Mouse (Mus musculus) frontal cortex, postnatal 10 days (tissue): Measurements from ENCODE around the gene Myo1b.

Source experiments
- DNase-seq, 2 experiments: peaks; one replicate each; pipeline ENCODE4 v3.0.0; 2022; ENCODE audit warnings: low spot score in 2 of 2, mixed read lengths in 1 of 2

Myo1b gene

DNA sequence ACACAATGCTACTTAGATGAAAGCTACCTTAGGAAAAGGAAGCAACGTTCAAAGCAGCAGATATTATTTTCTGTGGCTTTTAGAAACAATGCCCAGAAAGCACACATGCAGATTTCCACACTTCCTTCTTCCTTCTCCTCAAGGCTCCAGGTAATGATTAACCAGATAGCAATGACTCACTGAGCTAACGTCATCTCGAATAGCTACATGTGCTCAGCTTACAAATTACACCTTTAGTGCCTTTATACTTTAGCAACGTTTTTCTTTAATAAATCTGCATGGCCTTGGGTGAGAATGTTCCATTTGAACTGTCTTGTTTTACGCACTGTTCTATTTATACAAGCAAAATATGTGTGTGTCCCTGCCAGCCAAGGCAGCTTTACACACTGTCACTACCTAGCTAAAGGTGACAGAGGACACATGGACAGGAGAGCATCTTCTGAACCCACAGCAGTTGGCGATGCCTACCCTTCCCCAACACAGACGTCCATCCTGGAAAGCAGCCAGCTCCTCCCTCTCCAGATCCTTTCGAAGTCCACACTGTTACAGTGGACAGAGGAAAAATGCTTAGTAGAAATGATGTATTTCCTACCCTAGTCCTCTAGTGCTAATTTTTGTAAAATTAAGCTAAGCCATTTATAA lies 66.2 kb downstream of the Myo1b start:
- no peak for DNase-seq

- DNase-seq = no peak
These were observed 70.4 kb downstream of the Myo1b start for GRCm38 (mm10) chr1:51845264-51846036.

DNA sequence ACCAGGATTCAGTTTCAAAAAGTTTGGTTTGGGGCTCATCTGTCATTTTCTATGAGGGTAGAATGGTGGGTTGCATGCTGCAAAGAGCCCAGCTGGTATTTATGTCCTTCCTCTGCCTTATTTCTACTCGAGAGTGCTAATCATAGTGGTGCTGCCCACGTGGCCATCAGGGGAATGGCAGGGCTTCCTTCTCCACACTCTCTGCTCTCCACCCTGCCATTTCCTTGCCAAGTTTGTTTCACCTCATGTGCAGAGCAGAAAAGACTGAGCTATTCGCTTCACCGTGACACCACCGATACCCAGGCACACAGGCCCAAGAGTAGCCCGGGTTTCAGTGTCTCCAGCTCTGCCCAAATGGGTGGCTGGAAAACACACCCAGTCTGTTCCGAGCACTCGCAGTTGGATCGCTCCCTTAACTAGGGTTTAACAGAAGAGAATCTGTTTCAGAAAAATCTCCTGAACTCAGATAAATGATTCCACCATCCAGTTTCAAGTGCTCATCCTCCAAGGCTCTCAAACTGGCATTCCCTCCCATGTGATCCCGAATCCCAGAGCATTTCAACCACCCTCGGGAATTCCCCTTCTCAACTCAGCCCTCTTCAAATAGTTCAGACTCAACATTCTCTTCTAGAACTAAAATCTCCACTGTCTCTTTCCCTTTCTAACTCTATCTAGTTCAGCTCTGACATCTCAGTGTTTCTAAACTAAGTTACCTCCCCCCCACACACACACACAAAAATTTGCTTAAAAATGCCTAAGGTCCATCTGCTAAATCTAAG lies 77.8 kb downstream of the Myo1b start:
- DNase-seq = no peak

- DNase-seq = no peak
These were observed 78.6 kb downstream of the Myo1b start for GRCm38 (mm10) chr1:51837311-51837710.

DNA sequence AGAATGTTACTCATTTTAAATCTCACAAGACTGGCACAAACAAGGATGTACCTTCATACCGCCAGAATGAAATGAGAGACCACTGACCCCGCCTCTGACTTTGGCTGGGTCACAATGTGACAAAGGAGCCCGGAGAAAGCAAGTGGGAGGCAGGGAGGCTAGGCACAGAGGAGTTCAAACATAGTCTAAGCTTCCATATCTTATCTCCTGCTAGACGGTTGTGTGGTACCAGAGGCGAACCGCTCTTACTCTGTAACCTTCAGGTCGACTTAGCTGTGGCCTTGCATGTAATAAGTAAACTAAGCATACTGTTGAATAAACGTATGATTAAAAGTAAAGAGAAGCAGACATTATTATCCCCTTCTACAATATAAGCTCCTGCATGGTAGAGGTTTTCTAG lies 80.1 kb downstream of the Myo1b start:
- no peak for DNase-seq

- no peak for DNase-seq
These were observed 81.8 kb downstream of the Myo1b start for GRCm38 (mm10) chr1:51834072-51834471.

DNA sequence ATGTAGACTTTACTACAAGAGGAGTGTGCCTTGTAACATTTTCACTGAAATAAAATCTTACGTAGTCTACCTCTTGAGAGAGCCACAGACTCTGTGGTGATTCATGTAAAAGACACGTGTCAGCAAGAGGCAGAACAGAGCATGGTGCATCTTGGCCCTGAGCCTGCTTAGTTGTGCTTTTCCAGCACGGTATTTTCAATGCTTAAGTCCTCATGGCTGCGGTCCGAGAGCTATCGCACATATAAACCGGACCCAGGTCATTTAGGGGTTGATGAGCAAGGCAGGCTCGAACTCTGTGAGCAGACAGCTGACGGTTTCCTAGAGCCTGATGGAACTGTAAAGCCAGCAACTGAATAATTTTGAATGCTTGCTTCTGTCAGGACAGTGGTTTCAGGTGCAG lies 86.5 kb downstream of the Myo1b start:
- no peak for DNase-seq

DNA sequence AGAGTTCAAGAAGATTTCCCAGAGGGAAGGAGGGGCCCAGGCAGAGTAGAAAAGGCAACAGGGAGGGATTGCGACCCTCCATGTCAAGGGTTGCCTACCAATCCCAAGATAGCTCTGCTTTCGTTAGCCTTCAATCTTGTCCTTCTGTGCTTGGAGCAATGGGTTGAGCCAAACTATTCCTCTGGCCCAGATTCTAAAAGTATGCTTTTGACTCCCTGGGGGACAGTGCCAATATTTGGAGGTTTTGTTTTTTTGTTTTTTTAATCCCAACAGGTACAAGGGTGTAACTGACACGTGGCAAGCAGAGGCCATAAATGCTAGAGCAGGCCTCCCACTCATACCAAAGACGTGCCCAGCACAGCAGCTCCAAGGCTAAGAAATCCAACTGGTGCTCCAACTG lies 93.3 kb downstream of the Myo1b start:
- DNase-seq = no peak

DNA sequence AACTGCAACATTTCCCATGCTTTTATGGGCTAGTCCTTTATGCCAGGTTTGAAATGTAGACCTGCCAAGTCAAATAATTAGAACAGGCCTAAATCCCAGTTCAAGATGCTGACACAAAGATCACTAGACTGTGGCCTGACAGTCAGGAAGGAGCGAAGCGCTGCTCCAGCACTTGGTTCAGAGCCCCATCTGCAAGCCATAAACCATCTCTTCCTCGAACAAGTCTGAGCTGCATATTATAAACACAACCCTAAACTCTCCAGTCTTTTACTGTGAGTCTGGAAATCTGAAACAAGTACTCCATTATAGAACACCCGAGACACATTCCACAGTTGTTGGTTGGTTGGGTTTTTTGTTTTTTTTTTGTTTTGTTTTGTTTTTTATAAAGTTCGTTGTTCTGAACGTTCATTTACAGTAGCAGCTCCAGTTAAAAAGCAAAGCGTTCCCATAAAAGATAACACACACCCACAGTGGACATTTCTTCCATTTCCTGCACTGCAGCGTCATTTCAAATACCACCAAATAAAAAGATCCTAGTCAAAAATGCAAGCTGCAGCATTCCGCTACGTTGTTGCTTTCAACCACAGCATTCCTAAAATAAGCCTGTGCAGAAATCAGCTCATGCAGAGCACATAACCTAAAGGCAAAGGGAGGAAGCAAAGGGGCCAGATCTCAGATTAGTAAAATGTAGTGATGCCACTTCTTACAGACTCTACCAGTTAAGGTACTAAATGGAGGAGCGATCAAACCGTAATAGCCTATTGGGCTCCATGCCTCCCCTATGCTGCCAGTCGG lies 94.0 kb downstream of the Myo1b start:
- DNase-seq = no peak

DNA sequence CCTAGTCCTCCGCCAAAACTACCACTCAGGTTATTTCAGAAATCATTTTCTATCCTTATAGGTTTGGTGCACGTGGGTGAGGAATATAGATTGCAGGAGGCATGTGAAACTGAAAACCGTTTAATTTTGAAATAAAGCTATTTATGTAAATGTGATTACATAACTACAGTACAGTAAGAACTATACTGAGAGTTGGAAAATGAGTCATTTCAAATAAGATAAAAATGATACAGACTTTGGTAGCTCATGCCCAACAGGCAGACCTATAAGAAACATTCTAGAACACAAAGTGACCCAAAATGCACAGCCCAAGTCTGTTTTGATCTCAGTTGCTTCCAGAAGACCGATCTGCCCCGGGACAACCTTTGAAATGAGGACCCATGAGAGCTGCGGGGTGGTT lies 95.4 kb downstream of the Myo1b start:
- no peak for DNase-seq

- no peak for DNase-seq
These were observed 95.8 kb downstream of the Myo1b start for GRCm38 (mm10) chr1:51820013-51820441.

DNA sequence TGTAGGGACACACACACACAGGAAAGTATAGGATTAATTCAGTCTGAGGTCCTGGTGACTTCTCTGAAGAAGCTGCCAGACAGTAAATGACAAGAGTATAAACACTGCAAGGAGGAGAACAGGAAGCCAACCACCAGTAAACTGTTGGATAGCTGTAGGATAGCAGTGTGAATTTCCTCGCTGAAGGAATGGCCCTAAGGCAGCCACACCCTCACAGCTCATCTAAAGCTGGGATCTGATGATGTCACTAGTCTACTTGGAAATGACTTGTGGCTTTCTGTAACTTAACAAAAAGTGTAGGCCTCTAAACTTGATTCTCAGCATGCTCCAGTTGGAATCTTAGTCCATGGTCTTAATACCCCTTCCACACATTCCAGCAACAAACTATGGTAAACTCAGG lies 100.2 kb downstream of the Myo1b start:
- no peak for DNase-seq

- no peak for DNase-seq
These were observed 100.8 kb downstream of the Myo1b start for GRCm38 (mm10) chr1:51814854-51815630.

- no peak for DNase-seq
These were observed 107.0 kb downstream of the Myo1b start for GRCm38 (mm10) chr1:51808847-51809246.

DNA sequence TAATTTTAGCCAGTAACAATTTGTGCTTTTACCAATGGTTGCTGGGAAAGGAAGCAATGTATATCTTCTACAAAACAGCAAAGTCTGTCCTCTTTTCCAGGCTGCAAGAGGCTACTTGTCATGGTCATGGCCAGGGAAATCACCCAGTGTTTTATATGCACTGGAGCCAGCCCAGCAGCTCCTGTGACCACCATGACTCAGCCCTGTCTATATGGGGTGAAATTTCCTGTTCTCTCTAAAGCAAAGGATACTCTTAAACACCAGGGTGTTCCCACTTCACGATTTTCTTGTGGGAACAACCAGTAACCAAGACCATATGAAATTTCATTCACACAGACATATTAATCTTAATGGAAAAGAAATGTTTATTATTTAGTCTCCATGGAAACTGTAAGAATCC lies 107.6 kb downstream of the Myo1b start:
- DNase-seq = no peak

DNA sequence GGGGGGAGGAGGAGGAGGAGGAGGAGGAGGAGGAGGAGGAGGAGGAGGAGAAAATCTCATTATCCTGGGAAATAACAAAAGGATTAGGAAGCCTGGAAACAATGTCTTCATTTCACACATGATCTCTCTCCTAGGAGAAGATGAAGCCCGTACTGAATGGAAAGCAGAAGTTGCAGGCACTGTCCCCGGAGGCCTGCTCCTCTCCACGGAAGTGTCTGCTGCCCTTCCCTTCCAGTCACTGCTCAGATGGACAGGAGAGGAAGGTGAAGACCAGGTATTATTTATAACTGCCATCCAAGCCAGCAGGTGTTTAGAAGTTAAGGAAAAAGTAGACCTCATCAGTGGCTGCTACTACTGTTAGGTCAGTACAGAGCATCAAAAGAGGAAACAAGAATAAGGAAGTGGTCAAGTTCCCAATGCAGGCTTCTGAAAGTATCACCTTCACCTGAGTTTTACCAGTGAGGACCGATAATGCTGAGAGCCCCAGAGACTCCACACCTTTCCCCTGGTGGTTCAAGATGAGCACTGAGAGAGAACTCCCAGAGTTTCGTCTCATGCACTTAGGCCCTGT lies 110.7 kb downstream of the Myo1b start:
- DNase-seq = no peak

DNA sequence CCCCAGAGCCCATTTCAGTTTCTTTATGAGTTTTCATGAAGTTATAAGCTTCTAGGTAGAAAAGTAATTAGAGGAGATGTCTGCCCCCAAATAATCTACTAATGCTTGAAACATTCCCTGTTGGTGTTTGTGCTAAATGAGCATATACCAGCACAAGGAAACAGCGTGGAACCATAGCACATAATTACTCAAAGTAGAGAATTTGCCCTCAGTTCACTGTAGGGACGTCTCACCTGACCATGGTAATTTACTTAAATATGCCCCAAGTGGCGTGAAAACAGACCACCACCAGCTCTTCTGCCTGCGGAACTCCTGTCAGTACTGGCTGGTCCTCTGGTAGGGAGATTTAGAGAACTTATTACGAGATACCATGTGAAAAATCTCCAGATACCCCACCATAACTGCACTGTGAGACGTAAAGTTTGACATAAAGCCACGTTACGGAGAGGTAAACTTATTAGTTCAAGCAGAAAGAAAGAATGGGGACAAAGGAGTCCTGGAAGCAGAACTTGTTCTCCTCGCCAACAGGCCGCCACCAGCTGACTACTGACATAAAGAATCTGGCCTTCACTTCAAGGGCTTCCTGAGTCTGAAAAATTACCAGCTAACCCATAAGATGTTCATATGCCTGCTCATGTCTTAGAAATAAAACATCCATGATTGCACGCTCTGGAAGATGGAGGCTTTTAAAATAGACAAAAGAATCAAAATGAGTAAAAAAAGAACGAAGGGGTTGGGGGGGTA lies 111.4 kb downstream of the Myo1b start:
- DNase-seq = no peak

GRCm38 (mm10) chr1:51798011-51798471 lies 117.8 kb downstream of the Myo1b start:
- no peak for DNase-seq

DNA sequence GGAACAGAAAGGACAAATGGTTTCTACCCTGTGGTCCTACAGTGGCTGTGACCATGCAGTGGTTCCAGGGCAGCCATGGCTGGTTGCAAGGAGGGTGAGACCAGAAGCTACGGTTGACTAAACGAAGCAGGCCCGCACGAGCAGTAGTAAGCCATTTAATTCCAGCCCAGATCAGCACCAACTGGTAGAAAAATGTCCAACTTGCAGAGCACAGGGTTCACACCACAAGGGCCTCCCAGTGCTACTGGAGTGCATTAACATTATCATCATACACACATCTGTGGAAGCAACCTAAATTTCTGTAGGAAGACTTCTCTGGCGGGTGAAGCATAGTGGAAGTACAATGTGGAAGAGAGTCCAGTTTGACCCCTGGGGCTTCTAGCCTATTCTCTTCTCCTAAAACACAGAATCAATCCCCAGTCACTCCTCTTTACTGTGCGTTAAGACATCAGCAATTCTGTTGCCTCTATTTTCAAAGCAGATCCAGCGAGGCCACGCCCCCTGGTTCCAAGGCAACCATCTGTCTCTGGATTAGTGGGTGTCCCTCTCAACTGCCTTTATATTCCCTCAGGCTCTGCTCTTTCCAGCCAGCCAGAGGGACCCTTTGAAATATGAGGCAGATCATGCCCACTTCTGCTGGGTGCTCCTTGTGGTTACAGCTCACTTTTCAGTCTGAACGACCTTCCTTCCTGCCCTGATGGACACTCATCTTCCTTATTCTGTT lies 120.1 kb downstream of the Myo1b start:
- DNase-seq = no peak
